17 mouse cellular contexts compared by ENCODE assay signal in genomic region chr10:4623319-4623718, GRCm38 (mm10).
"Had no signal": no experiment of that assay in that cellular context is flagged by ENCODE, and none has a peak within 500 bp of the region (broad histone marks: within the 10 kb centered on the region; RNA-seq: fewer than 3 reads in every experiment).

No protein-coding gene starts in this region.

- H3K4me1 ChIP-seq: lung, embryonic 15.5 days; midbrain, embryonic 13.5 days; midbrain, embryonic 15.5 days; neural tube, embryonic 12.5 days; stomach, embryonic 15.5 days had no signal

- ATAC-seq: liver, postnatal 0 days; lung, postnatal 0 days; midbrain, embryonic 13.5 days; midbrain, embryonic 15.5 days had no signal

- H3K36me3 ChIP-seq: liver, embryonic 15.5 days; lung, embryonic 15.5 days; midbrain, embryonic 13.5 days; midbrain, embryonic 15.5 days; neural tube, embryonic 12.5 days; stomach, embryonic 15.5 days had no signal

- H3K27ac ChIP-seq: liver, embryonic 15.5 days; lung, embryonic 15.5 days; macrophage; midbrain, embryonic 13.5 days; midbrain, embryonic 15.5 days; neural tube, embryonic 12.5 days; stomach, embryonic 15.5 days; stomach, postnatal 0 days had no signal

- H3K27me3 ChIP-seq: liver, embryonic 15.5 days; lung, embryonic 15.5 days; midbrain, embryonic 13.5 days; midbrain, embryonic 15.5 days; neural tube, embryonic 12.5 days; stomach, embryonic 15.5 days had no signal

- H3K4me3 ChIP-seq: liver, embryonic 15.5 days; lung, embryonic 15.5 days; midbrain, embryonic 13.5 days; midbrain, embryonic 15.5 days; neural tube, embryonic 12.5 days; stomach, embryonic 15.5 days had no signal

- DNase-seq: liver, postnatal 0 days; lung, adult 2 months; lung, postnatal 14 days; lung, postnatal 36 days; right cerebral cortex, postnatal 14 days; thymus, adult 2 months; thymus, postnatal 25 days; thymus, postnatal 4 days had no signal

- H3K9ac ChIP-seq: liver, embryonic 15.5 days; liver, postnatal 0 days; lung, embryonic 15.5 days; midbrain, embryonic 13.5 days; midbrain, embryonic 15.5 days; neural tube, embryonic 12.5 days; stomach, embryonic 15.5 days had no signal
